Mouse (Mus musculus): ENCODE results near the gene Cdh23.

DNA sequence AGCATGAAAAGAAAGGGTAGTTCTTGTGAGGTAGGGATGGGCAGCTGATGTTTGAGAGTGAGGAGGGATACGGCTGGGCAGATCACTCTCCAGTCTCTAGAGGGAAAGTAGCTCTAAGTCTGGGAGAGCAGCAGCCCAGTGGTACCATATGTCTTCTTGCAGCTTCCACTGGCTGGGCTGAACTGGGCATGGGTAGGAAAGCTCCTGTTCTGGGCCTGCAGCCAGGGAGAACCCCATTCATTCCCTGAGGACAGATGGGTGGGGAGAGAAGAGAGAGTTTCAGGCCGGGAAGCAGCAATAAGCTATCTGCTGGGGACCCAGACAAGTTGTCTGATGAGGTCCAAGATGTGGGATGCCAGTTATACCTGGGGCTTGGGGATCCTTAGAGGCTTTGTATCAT, 326.2 kb downstream of the Cdh23 start:
- TF ChIP-seq POLR2A (IDR thresholded peaks at IDR 0.05; ENCODE audit: borderline replicate concordance, low read depth, low read length) (no peak), CTCF (IDR thresholded peaks at IDR 0.05; ENCODE audit: low read depth, low read length) (no peak)

Data from bone marrow macrophage, adult 2 months (primary cell).